Mouse (Mus musculus) MEL (cell line): Measurements from ENCODE around the gene Kdelc2. TPM values are rescaled to one million over a fixed set of nuclear protein-coding genes. Genes with fewer than 3 reads are reported as not detected.

Experiments used
- DNase-seq: peaks from one replicate; pipeline ENCODE4 v3.0.0; 2011; ENCODE audit warnings: low read depth, low spot score
- H3K27ac ChIP-seq: 2 replicates; pipeline ENCODE4 v1.5.1; 2012; ENCODE audit warnings: low read depth, mild to moderate bottlenecking, control low read depth, low read length, moderate library complexity; ENCODE audit not compliant: control insufficient read depth
- H3K27me3 ChIP-seq, 2 experiments: fragments of 150-350 bp in 1 of 2; sonication (generic) in 1 of 2; 2 replicates each; pipeline ENCODE4 v1.6.1; 2012; ENCODE audit warnings: low read length in 2 of 2, mild to moderate bottlenecking in 2 of 2, improper control_type of control experiment in 1 of 2, moderate library complexity in 1 of 2; ENCODE audit not compliant: insufficient read depth in 2 of 2, control insufficient read depth in 1 of 2
- H3K36me3 ChIP-seq, 2 experiments: 2 replicates each; pipeline ENCODE4 v1.6.1; 2012 to 2014; ENCODE audit warnings: low read length in 2 of 2, improper control_type of control experiment in 1 of 2, inconsistent platforms in 1 of 2, mild to moderate bottlenecking in 1 of 2; ENCODE audit not compliant: insufficient read depth in 2 of 2, control insufficient read depth in 1 of 2
- H3K4me1 ChIP-seq, 2 experiments: fragments of 150-350 bp in 1 of 2; sonication (generic) in 1 of 2; 2 replicates each; pipeline ENCODE4 v1.6.1; 2012; ENCODE audit warnings: low read length in 2 of 2, improper control_type of control experiment in 1 of 2, mild to moderate bottlenecking in 1 of 2; ENCODE audit not compliant: insufficient read depth in 2 of 2, control insufficient read depth in 1 of 2
- H3K4me3 ChIP-seq, 2 experiments: fragments of 150-350 bp in 1 of 2; sonication (generic) in 1 of 2; 2 replicates each; pipeline ENCODE4 v1.5.1; 2012; ENCODE audit warnings: low read depth in 2 of 2, low read length in 2 of 2, mild to moderate bottlenecking in 2 of 2, moderate library complexity in 2 of 2, control low read depth in 1 of 2, improper control_type of control experiment in 1 of 2; ENCODE audit not compliant: control insufficient read depth in 1 of 2, insufficient read depth in 1 of 2
- H3K79me2 ChIP-seq: 2 replicates; pipeline ENCODE4 v1.6.1; 2012; ENCODE audit warnings: mild to moderate bottlenecking, low read length, moderate library complexity; ENCODE audit not compliant: control insufficient read depth, poor library complexity, insufficient read depth
- H3K9ac ChIP-seq: 2 replicates; pipeline ENCODE4 v1.6.1; 2012; ENCODE audit warnings: low read depth, mild to moderate bottlenecking, control low read depth, low read length, moderate library complexity; ENCODE audit not compliant: control insufficient read depth, poor library complexity, severe bottlenecking
- H3K9me3 ChIP-seq: fragments of 150-350 bp; sonication (generic); replicated peaks from 2 replicates; pipeline ENCODE4 v1.6.1; 2012; ENCODE audit warnings: mild to moderate bottlenecking, low read length, improper control_type of control experiment, moderate library complexity; ENCODE audit not compliant: insufficient read depth
- CHD2 ChIP-seq: IDR thresholded peaks from 2 replicates; pipeline ENCODE4 v1.6.1; 2011; ENCODE audit warnings: low read length, improper control_type of control experiment
- ELF1 ChIP-seq: IDR thresholded peaks from 2 replicates; pipeline ENCODE4 v1.6.1; 2014; ENCODE audit warnings: low read depth, mild to moderate bottlenecking, inconsistent platforms, low read length, improper control_type of control experiment, moderate library complexity
- GABPA ChIP-seq: IDR thresholded peaks from 2 replicates; pipeline ENCODE4 v1.6.1; 2012; ENCODE audit warnings: low read depth, mild to moderate bottlenecking, inconsistent platforms, low read length, improper control_type of control experiment, moderate library complexity
- GATA1 ChIP-seq: IDR thresholded peaks from 2 replicates; pipeline ENCODE4 v1.6.1; 2011; ENCODE audit warnings: low read depth, low read length, improper control_type of control experiment
- JUND ChIP-seq: IDR thresholded peaks from 2 replicates; pipeline ENCODE4 v1.6.1; 2011; ENCODE audit warnings: low read depth, mild to moderate bottlenecking, improper control_type of control experiment, low read length
- KAT2A ChIP-seq: conservative IDR thresholded peaks from 2 replicates; pipeline ENCODE4 v1.6.1; 2012; ENCODE audit warnings: low read depth, low read length, improper control_type of control experiment, inconsistent platforms
- MXI1 ChIP-seq: IDR thresholded peaks from 2 replicates; pipeline ENCODE4 v1.6.1; 2011; ENCODE audit warnings: mild to moderate bottlenecking, low read depth, low read length, improper control_type of control experiment
- MYB ChIP-seq: IDR thresholded peaks from 2 replicates; pipeline ENCODE4 v1.6.1; 2011; ENCODE audit warnings: mild to moderate bottlenecking, low read depth, low read length, improper control_type of control experiment
- MYC ChIP-seq: IDR thresholded peaks from 2 replicates; pipeline ENCODE4 v1.6.1; 2011; ENCODE audit warnings: low read depth, mild to moderate bottlenecking, low read length, improper control_type of control experiment, moderate library complexity
- NRF1 ChIP-seq: IDR thresholded peaks from 2 replicates; pipeline ENCODE4 v1.6.1; 2014; ENCODE audit warnings: low read depth, mild to moderate bottlenecking, inconsistent platforms, low read length, improper control_type of control experiment, moderate library complexity; ENCODE audit not compliant: poor library complexity, insufficient read depth, severe bottlenecking
- POLR2A ChIP-seq, 2 experiments: IDR thresholded peaks; 2 replicates each; pipeline ENCODE4 v1.6.1; 2011 to 2012; ENCODE audit warnings: low read length in 2 of 2, mild to moderate bottlenecking in 2 of 2, control low read depth in 1 of 2, improper control_type of control experiment in 1 of 2, low read depth in 1 of 2, moderate library complexity in 1 of 2; ENCODE audit not compliant: control insufficient read depth in 1 of 2, insufficient read depth in 1 of 2, poor library complexity in 1 of 2
- POLR2AphosphoS2 ChIP-seq: IDR thresholded peaks from 2 replicates; pipeline ENCODE4 v1.6.1; 2011; ENCODE audit warnings: low read length, improper control_type of control experiment
- POLR2AphosphoS5 ChIP-seq: IDR thresholded peaks from 2 replicates; pipeline ENCODE4 v1.6.1; 2012; ENCODE audit warnings: low read depth, borderline replicate concordance, mild to moderate bottlenecking, inconsistent platforms, low read length, moderate library complexity, mixed read lengths
- RAD21 ChIP-seq: IDR thresholded peaks from 2 replicates; pipeline ENCODE4 v1.6.1; 2011; ENCODE audit warnings: mild to moderate bottlenecking, low read depth, low read length, improper control_type of control experiment
- SIN3A ChIP-seq: IDR thresholded peaks from 2 replicates; pipeline ENCODE4 v1.6.1; 2012; ENCODE audit warnings: low read length, improper control_type of control experiment, inconsistent platforms
- SMC3 ChIP-seq: IDR thresholded peaks from 2 replicates; pipeline ENCODE4 v1.6.1; 2011; ENCODE audit warnings: low read depth, low read length, improper control_type of control experiment
- TCF12 ChIP-seq: IDR thresholded peaks from 2 replicates; pipeline ENCODE4 v1.6.1; 2014; ENCODE audit warnings: low read depth, mild to moderate bottlenecking, inconsistent platforms, low read length, improper control_type of control experiment, moderate library complexity
- USF2 ChIP-seq, 2 experiments: IDR thresholded peaks; 2 replicates each; pipeline ENCODE4 v1.6.1; 2011 to 2012; ENCODE audit warnings: improper control_type of control experiment in 2 of 2, low read length in 2 of 2, borderline replicate concordance in 1 of 2, inconsistent platforms in 1 of 2, low read depth in 1 of 2, mild to moderate bottlenecking in 1 of 2; ENCODE audit not compliant: insufficient read depth in 1 of 2
- ZC3H11A ChIP-seq: IDR thresholded peaks from 2 replicates; pipeline ENCODE4 v1.6.1; 2012; ENCODE audit warnings: low read depth, mild to moderate bottlenecking, inconsistent platforms, low read length, improper control_type of control experiment
- ZKSCAN1 ChIP-seq: IDR thresholded peaks from 2 replicates; pipeline ENCODE4 v1.6.1; 2012; ENCODE audit warnings: low read depth, mild to moderate bottlenecking, inconsistent platforms, low read length, improper control_type of control experiment, moderate library complexity
- polyA plus RNA-seq, 2 experiments: library from polyadenylated mRNA; stranded (reverse) in 1 of 2; unstranded in 1 of 2; fragments of >175 nt in 1 of 2; fragments of >200 nt in 1 of 2; gene quantifications; 2 replicates each; pipeline versions ENCODE4 v1.2.1 to v1.2.4; 2012; ENCODE audit warnings: low replicate concordance in 2 of 2, low read depth in 1 of 2; ENCODE audit not compliant: insufficient read length in 2 of 2, insufficient read depth in 1 of 2, missing spikeins in 1 of 2
- total RNA-seq: library from RNA; depleted of rRNA; stranded (reverse); fragments of 300-350 nt; gene quantifications from 2 replicates; pipeline ENCODE4 v1.2.3, GENCODE M21; 2012

The Kdelc2 gene
- total and polyA plus RNA-seq, 3 experiments = 0.04 to 0.31 TPM; not detected in 1

DNA sequence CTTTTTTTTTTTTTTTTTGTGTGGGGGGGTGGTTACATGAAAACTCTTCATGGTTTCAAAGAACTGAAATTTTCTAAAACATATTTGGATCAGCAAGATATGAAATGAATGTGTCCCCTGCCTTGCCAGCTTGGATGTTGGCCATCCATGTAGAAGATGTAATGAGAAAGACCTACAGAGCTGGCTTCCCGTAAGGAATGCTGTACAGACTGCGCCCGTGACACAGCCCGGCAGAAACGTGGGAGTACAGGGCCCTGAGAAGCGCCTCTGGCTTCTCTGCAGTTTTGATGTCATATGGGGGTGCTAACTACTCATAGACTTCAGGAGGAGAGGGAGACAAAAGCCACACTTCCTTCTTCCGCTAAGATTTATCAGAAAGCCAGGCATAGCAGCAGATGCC lies 44.2 kb upstream of the Kdelc2 start:
- H3K9me3 ChIP-seq = no peaks in the 10 kb centered on the region
- TF ChIP-seq TCF12 (no peak), NRF1 (no peak), RAD21 (no peak), ZC3H11A (no peak), JUND (no peak), CHD2 (no peak), POLR2AphosphoS5 (no peak), MYB (no peak), POLR2AphosphoS2 (no peak)
- TF ChIP-seq, all 39 proteins: peak for 0

DNA sequence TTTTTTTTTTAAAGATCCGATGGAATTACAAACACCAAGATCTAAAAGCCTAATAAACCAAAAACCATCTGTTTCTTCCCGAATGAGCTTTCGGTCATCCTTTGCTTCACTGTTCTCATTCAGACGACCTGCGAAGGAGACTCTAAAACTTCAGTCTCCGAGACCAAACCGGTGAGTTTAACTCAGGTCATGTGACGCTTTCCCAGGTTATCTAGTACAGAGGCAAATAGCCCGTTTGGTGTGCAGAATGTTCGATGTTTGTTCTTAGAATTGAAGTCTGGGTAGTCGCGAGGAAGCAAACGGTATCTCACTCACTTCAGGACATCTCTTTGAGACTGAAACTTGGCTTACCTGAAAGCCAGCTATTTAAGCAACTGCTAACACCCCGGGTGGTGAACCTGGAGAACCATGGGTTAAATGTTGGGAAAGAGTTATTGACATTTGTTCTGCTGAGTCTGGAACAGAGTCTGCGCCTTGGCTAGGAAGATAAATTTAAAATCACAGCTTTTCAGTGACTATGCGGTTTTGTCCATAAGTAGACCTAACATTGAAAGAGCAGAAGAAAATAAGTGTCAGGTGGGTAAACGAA lies 43.4 kb upstream of the Kdelc2 start:
- Histone ChIP-seq H3K27me3 (peaks cover 17 to 20% of the 10 kb centered on the region in 2 experiments), H3K4me1 (no peaks in the 10 kb centered on the region), H3K36me3 (no peaks in the 10 kb centered on the region), H3K9ac (no peak overlapping the region), H3K79me2 (no peaks in the 10 kb centered on the region), H3K27ac (no peak overlapping the region), H3K4me3 (no peak overlapping the region), H3K9me3 (no peaks in the 10 kb centered on the region)
- TF ChIP-seq USF2 (IDR thresholded peaks at IDR 0.05; ENCODE audit: borderline replicate concordance in 1 of 2, insufficient read depth in 1 of 2, low read depth in 1 of 2, low read length in 2 of 2) = no peak
- TF ChIP-seq ELF1 = no peak
- no peak for TF ChIP-seq KAT2A
- TF ChIP-seq MYB = no peak
- TF ChIP-seq POLR2A (IDR thresholded peaks at IDR 0.05; ENCODE audit: control insufficient read depth in 1 of 2, insufficient read depth in 1 of 2, low read depth in 1 of 2, low read length in 2 of 2, poor library complexity in 1 of 2) = no peak
- no peak for TF ChIP-seq POLR2AphosphoS2
- no peak for TF ChIP-seq ZKSCAN1
- TF ChIP-seq CHD2 = no peak
- no peak for TF ChIP-seq SIN3A
- no peak for TF ChIP-seq GABPA
- no peak for TF ChIP-seq GATA1
- no peak for TF ChIP-seq MXI1
- TF ChIP-seq SMC3 = no peak
- no peak for TF ChIP-seq MYC
- DNase-seq = no peak

More for the DNA sequence above, 44.2 kb upstream of the Kdelc2 start:
- no peaks in the 10 kb centered on the region for H3K4me1 ChIP-seq
- H3K79me2 ChIP-seq = no peaks in the 10 kb centered on the region
- peaks cover 17 to 19% of the 10 kb centered on the region in 2 experiments for H3K27me3 ChIP-seq
- H3K27ac ChIP-seq = no peak overlapping the region
- no peak overlapping the region for H3K4me3 ChIP-seq
- no peak overlapping the region for H3K9ac ChIP-seq
- H3K36me3 ChIP-seq = no peaks in the 10 kb centered on the region
- no peak for DNase-seq
